ENCODE assay signal across 25 mouse cellular contexts in the genomic region with DNA sequence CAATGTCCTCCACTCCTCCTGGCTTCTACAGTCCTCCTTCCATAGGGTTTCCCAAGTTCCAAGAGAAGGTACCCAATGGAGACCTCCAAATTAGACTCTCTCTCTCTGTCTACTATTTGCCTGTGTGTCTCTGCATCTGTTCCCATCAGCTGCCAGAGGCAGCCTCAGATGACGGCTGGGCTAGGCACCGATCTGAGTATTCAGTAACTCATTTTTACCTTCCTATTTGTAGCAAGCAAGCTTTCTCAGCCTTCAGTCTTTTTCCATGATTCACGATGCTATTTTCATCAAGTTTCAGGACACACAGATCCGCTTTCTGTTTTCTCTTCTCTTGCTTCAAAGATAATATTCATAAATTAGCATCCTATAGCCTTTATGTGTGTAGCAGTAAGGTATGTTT. TPM values are rescaled to one million over a fixed set of nuclear protein-coding genes. Genes with fewer than 3 reads are reported as not detected.
DNase-seq lines count a peak whose midpoint lies in the region; ATAC-seq and TF ChIP-seq lines count a peak whose summit lies in the region.
"Had no signal": no experiment of that assay in that cellular context is flagged by ENCODE, and none has a peak within 500 bp of the region (broad histone marks: within the 10 kb centered on the region; RNA-seq: fewer than 3 reads in every experiment).

No protein-coding gene starts in this region.

- 87% methylated on average over 4 of the region's 4 CpGs for WGBS in forebrain, embryonic 14.5 days

- DNase-seq in layer of hippocampus, adult 2 months (ENCODE audit: low spot score in 2 of 2): no peak
- no peak for DNase-seq in layer of hippocampus, postnatal 25 days (ENCODE audit: extremely low spot score in 1 of 2, low spot score in 1 of 2)
- DNase-seq in right cerebral cortex, adult 18-20 months: peak; percentile 67
- DNase-seq in right cerebral cortex, postnatal 25 days: no peak
- peak; percentile 33 to 39 for DNase-seq in left cerebral cortex, postnatal 36 days (ENCODE audit: low spot score in 2 of 2)
- no peak for DNase-seq in forebrain, embryonic 14.5 days (ENCODE audit: low spot score)
- DNase-seq: adrenal gland, adult 8-10 months; adrenal gland, postnatal 25 days; cerebellum, adult 18-20 months; cerebellum, adult 9-10 months; cerebellum, postnatal 14 days; gastrocnemius, postnatal 10 days; gastrocnemius, postnatal 36 days; heart, adult 2 months; heart, postnatal 14 days; heart, postnatal 4 days had no signal

- no peak overlapping the region for H3K4me2 ChIP-seq in forebrain, embryonic 14.5 days (ENCODE audit: low read length)
- H3K4me2 ChIP-seq: embryonic facial prominence, embryonic 12.5 days; embryonic facial prominence, embryonic 15.5 days; forebrain, embryonic 15.5 days; heart, embryonic 13.5 days had no signal

- no peaks in the 10 kb centered on the region for H3K36me3 ChIP-seq in forebrain, embryonic 14.5 days (ENCODE audit: control insufficient read depth, insufficient read depth, low read length)
- H3K36me3 ChIP-seq: embryonic facial prominence, embryonic 12.5 days; embryonic facial prominence, embryonic 15.5 days; forebrain, embryonic 15.5 days; heart, embryonic 10.5 days had no signal

- H3K27me3 ChIP-seq in forebrain, embryonic 14.5 days (replicated peaks; ENCODE audit: control insufficient read depth, insufficient read depth, low read length): no peaks in the 10 kb centered on the region
- H3K27me3 ChIP-seq: embryonic facial prominence, embryonic 12.5 days; embryonic facial prominence, embryonic 15.5 days; forebrain, embryonic 15.5 days; heart, embryonic 13.5 days had no signal

- TF ChIP-seq POLR2A in cortical plate, adult 2 months (IDR thresholded peaks at IDR 0.05; ENCODE audit: extremely low read depth, insufficient read depth, low read length): peak; percentile 26; the same call in 1 of the 2 replicates

- peak overlapping the region; percentile 51; the same call in 1 of the 2 replicates for H3K27ac ChIP-seq in layer of hippocampus, adult 2 months
- H3K27ac ChIP-seq in cortical plate, adult 2 months (ENCODE audit: insufficient read depth, low read length): peak overlapping the region; percentile 92
- H3K27ac ChIP-seq in forebrain, embryonic 14.5 days (ENCODE audit: low read depth, low read length): no peak overlapping the region
- H3K27ac ChIP-seq: embryonic facial prominence, embryonic 12.5 days; embryonic facial prominence, embryonic 15.5 days; forebrain, embryonic 15.5 days; heart, adult 2 months; heart, embryonic 10.5 days; heart, embryonic 13.5 days had no signal

- peaks cover 8% of the 10 kb centered on the region; the same call in 1 of the 2 replicates for H3K4me1 ChIP-seq in cortical plate, adult 2 months (ENCODE audit: control insufficient read depth, insufficient read depth, low read length)
- H3K4me1 ChIP-seq in forebrain, embryonic 14.5 days (ENCODE audit: control insufficient read depth, insufficient read depth, low read length): no peaks in the 10 kb centered on the region
- H3K4me1 ChIP-seq: embryonic facial prominence, embryonic 12.5 days; embryonic facial prominence, embryonic 15.5 days; forebrain, embryonic 15.5 days had no signal

- no peaks in the 10 kb centered on the region for H3K9me3 ChIP-seq in forebrain, embryonic 14.5 days (replicated peaks; ENCODE audit: control insufficient read depth, low read length)
- H3K9me3 ChIP-seq: embryonic facial prominence, embryonic 12.5 days; embryonic facial prominence, embryonic 15.5 days; forebrain, embryonic 15.5 days; heart, embryonic 10.5 days; heart, embryonic 13.5 days had no signal

- H3K9ac ChIP-seq in forebrain, embryonic 14.5 days (ENCODE audit: low read length): no peak overlapping the region
- H3K9ac ChIP-seq: embryonic facial prominence, embryonic 12.5 days; embryonic facial prominence, embryonic 15.5 days; forebrain, embryonic 15.5 days; heart, embryonic 13.5 days had no signal

- ATAC-seq in activated CD4-positive, CD25-positive, alpha-beta regulatory T cell, adult 4 months: no peak
- no peak for ATAC-seq in forebrain, embryonic 14.5 days
- ATAC-seq: CD4-positive, CD25-positive, alpha-beta regulatory T cell, adult 4 months; forebrain, embryonic 15.5 days; hindbrain, embryonic 16.5 days had no signal

- intact Hi-C loops in left cerebral cortex, postnatal 36 days (cut with DNase I): no loop called here

- no peak overlapping the region for H3K4me3 ChIP-seq in layer of hippocampus, adult 2 months
- no peak overlapping the region for H3K4me3 ChIP-seq in cortical plate, adult 2 months (ENCODE audit: insufficient read depth, low read length)
- no peak overlapping the region for H3K4me3 ChIP-seq in forebrain, embryonic 14.5 days (ENCODE audit: low read depth, low read length)
- H3K4me3 ChIP-seq: embryonic facial prominence, embryonic 12.5 days; embryonic facial prominence, embryonic 15.5 days; forebrain, embryonic 15.5 days; heart, adult 2 months; heart, embryonic 10.5 days; heart, embryonic 13.5 days had no signal

- TF ChIP-seq CTCF in layer of hippocampus, adult 2 months (conservative IDR thresholded peaks at IDR 0.05): no peak
- TF ChIP-seq CTCF in cortical plate, adult 2 months (IDR thresholded peaks at IDR 0.05; ENCODE audit: extremely low read depth, insufficient read depth, low read length): no peak

RNA-seq across cellular contexts. Expression of gene Sec16b, which starts 22.4 kb away (rescaled TPM):
- total RNA-seq in layer of hippocampus, adult 2 months (2021): under 1 TPM; 0.20 to 0.39 TPM
- under 1 TPM; 0.32 to 0.40 TPM for total RNA-seq in layer of hippocampus, postnatal 25 days (2021)
- polyA plus RNA-seq in cortical plate, adult 2 months (2012; rRNA removed): 1.1 TPM in 2 replicates
- total RNA-seq in left cerebral cortex, postnatal 36 days (2021): 1 to 10 TPM; 1.1 to 1.3 TPM
- polyA plus RNA-seq in activated CD4-positive, CD25-positive, alpha-beta regulatory T cell, adult 4 months (2017; shearing (Covaris generic)): under 1 TPM; 0.78 to 0.90 TPM
- polyA plus RNA-seq in forebrain, embryonic 14.5 days (2014; fragmentation: Nextera tagmentation; extraction: Ambion mirVana): 0.53 and 0.64 TPM in 2 replicates

RNA-seq across cellular contexts. Expression of gene Cryzl2, which starts 25.8 kb away (rescaled TPM):
- 1 to 10 TPM; 4.3 to 5.1 TPM for total RNA-seq in layer of hippocampus, adult 2 months (2021)
- total RNA-seq in layer of hippocampus, postnatal 25 days (2021): 1 to 10 TPM; 3.6 to 4.6 TPM
- 11.7 and 13.8 TPM in 2 replicates for polyA plus RNA-seq in cortical plate, adult 2 months (2012; rRNA removed)
- total RNA-seq in left cerebral cortex, postnatal 36 days (2021): 1 to 10 TPM; 4.8 TPM
- 1 to 10 TPM; 3.9 to 5.5 TPM for polyA plus RNA-seq in activated CD4-positive, CD25-positive, alpha-beta regulatory T cell, adult 4 months (2017; shearing (Covaris generic))
- 7.1 and 8.1 TPM in 2 replicates for polyA plus RNA-seq in forebrain, embryonic 14.5 days (2014; fragmentation: Nextera tagmentation; extraction: Ambion mirVana)

Comparison
In these comparisons a context has a peak if more than half of its experiments do, and no peak if none do; other contexts are left out.
1. DNase-seq: peak in right cerebral cortex, adult 18-20 months (single experiment) and left cerebral cortex, postnatal 36 days (2 of 2); none in layer of hippocampus, adult 2 months (0 of 2), layer of hippocampus, postnatal 25 days (0 of 2), right cerebral cortex, postnatal 25 days (single experiment) and forebrain, embryonic 14.5 days (single experiment).